Mouse (Mus musculus) bone marrow macrophage, adult 2 months (primary cell): ENCODE results near the gene Cep128.

ENCODE experiments used
- CTCF ChIP-seq: IDR thresholded peaks from 2 replicates; pipeline ENCODE4 v1.5.1; 2012; ENCODE audit warnings: low read depth, mild to moderate bottlenecking, low read length, moderate library complexity
- POLR2A ChIP-seq: IDR thresholded peaks from 2 replicates; pipeline ENCODE4 v1.6.1; 2012; ENCODE audit warnings: mild to moderate bottlenecking, low read depth, low read length, borderline replicate concordance

GRCm38 (mm10) chr12:91067083-91067441, 317.1 kb downstream of the Cep128 start:
- TF ChIP-seq POLR2A (no peak), CTCF (no peak)
